7 mouse cellular contexts compared by ENCODE assay signal in genomic region chr17:45595736-45596390, GRCm38 (mm10). TPM values are rescaled to one million over a fixed set of nuclear protein-coding genes. Genes with fewer than 3 reads are reported as not detected.
DNase-seq lines count a peak whose midpoint lies in the region; ATAC-seq and TF ChIP-seq lines count a peak whose summit lies in the region.

No protein-coding gene starts in this region.

- peak overlapping the region; percentile 38 for H3K4me3 ChIP-seq in cortical plate, adult 2 months (ENCODE audit: insufficient read depth, low read length)
- H3K4me3 ChIP-seq in hindbrain, embryonic 16.5 days (ENCODE audit: low read length): peak overlapping the region; percentile 56
- H3K4me3 ChIP-seq in midbrain, embryonic 15.5 days: peak overlapping the region; percentile 45

- H3K4me2 ChIP-seq in hindbrain, embryonic 16.5 days (ENCODE audit: low read length): peak overlapping the region; percentile 81
- H3K4me2 ChIP-seq in midbrain, embryonic 15.5 days: peak overlapping the region; percentile 86

- peak; percentile 28 for ATAC-seq in hindbrain, embryonic 16.5 days
- ATAC-seq in midbrain, embryonic 15.5 days (replicated peaks): peak; percentile 15; the same call in 1 of the 2 replicates
- ATAC-seq in megakaryocyte-erythroid progenitor cell, adult 5-6 weeks (replicated peaks; ENCODE audit: low FRiP score, low TSS enrichment, poor library complexity, severe bottlenecking): no peak

- H3K36me3 ChIP-seq in hindbrain, embryonic 16.5 days (ENCODE audit: control insufficient read depth, insufficient read depth, low read length): no peaks in the 10 kb centered on the region
- H3K36me3 ChIP-seq in midbrain, embryonic 15.5 days (replicated peaks): no peaks in the 10 kb centered on the region

- H3K9me3 ChIP-seq in hindbrain, embryonic 16.5 days (ENCODE audit: control insufficient read depth, low read length): no peaks in the 10 kb centered on the region
- no peaks in the 10 kb centered on the region for H3K9me3 ChIP-seq in midbrain, embryonic 15.5 days

- TF ChIP-seq CTCF in cortical plate, adult 2 months (IDR thresholded peaks at IDR 0.05; ENCODE audit: extremely low read depth, insufficient read depth, low read length): no peak

- DNase-seq in retina, postnatal 1 day: peak; percentile 14
- no peak for DNase-seq in retina, embryonic 14.5 days (ENCODE audit: low spot score)
- DNase-seq in adrenal gland, adult 2 months: no peak

- peaks cover 6% of the 10 kb centered on the region for H3K27me3 ChIP-seq in hindbrain, embryonic 16.5 days (replicated peaks; ENCODE audit: control insufficient read depth, insufficient read depth, low read length)
- peaks cover 26% of the 10 kb centered on the region for H3K27me3 ChIP-seq in midbrain, embryonic 15.5 days (replicated peaks)

- H3K27ac ChIP-seq in cortical plate, adult 2 months (ENCODE audit: insufficient read depth, low read length): no peak overlapping the region
- peak overlapping the region; percentile 65 for H3K27ac ChIP-seq in hindbrain, embryonic 16.5 days (ENCODE audit: low read depth, low read length)
- no peak overlapping the region for H3K27ac ChIP-seq in midbrain, embryonic 15.5 days

- WGBS in hindbrain, embryonic 16.5 days: 5% methylated on average over 23 of the region's 23 CpGs
- 6% methylated on average over 23 of the region's 23 CpGs for WGBS in midbrain, embryonic 15.5 days

- peak overlapping the region; percentile 69 for H3K9ac ChIP-seq in hindbrain, embryonic 16.5 days (ENCODE audit: low read depth, low read length)
- peak overlapping the region; percentile 40 for H3K9ac ChIP-seq in midbrain, embryonic 15.5 days

- TF ChIP-seq POLR2A in cortical plate, adult 2 months (IDR thresholded peaks at IDR 0.05; ENCODE audit: extremely low read depth, insufficient read depth, low read length): no peak

- peaks cover 9% of the 10 kb centered on the region for H3K4me1 ChIP-seq in cortical plate, adult 2 months (ENCODE audit: control insufficient read depth, insufficient read depth, low read length)
- H3K4me1 ChIP-seq in hindbrain, embryonic 16.5 days (ENCODE audit: control insufficient read depth, insufficient read depth, low read depth, low read length): peaks cover 41% of the 10 kb centered on the region
- H3K4me1 ChIP-seq in midbrain, embryonic 15.5 days: peaks cover 51% of the 10 kb centered on the region

RNA-seq across cellular contexts. Expression of gene Slc29a1, which starts 3.5 kb away (rescaled TPM):
- 35.9 and 37.6 TPM in 2 replicates for polyA plus RNA-seq in cortical plate, adult 2 months (2012; rRNA removed)
- polyA plus RNA-seq in hindbrain, embryonic 16.5 days (2015; fragmentation: Nextera tagmentation; extraction: Ambion mirVana): 55.7 and 56.5 TPM in 2 replicates
- 30.7 and 33.0 TPM in 2 replicates for polyA plus RNA-seq in midbrain, embryonic 15.5 days (2015; fragmentation: Nextera tagmentation; extraction: Ambion mirVana)
- total RNA-seq in adrenal gland, adult 2 months (2021): 100 to 1,000 TPM; 104 to 197 TPM
- polyA plus RNA-seq in adrenal gland, adult 2 months (2012; rRNA removed): 288 and 410 TPM in 2 replicates
- 166 and 176 TPM in 2 replicates for total RNA-seq in megakaryocyte-erythroid progenitor cell, adult 5-6 weeks (2014; fragmentation: Nextera tagmentation)
- 89.2 and 171 TPM in 2 replicates for total RNA-seq in megakaryocyte-erythroid progenitor cell, adult 5-6 weeks (2017)

RNA-seq across cellular contexts. Expression of gene Mymx, which starts 6.0 kb away (rescaled TPM):
- polyA plus RNA-seq in cortical plate, adult 2 months (2012; rRNA removed): not detected in 2 replicates
- 1.2 TPM in 1 of 2 replicates, not detected in the other for polyA plus RNA-seq in hindbrain, embryonic 16.5 days (2015; fragmentation: Nextera tagmentation; extraction: Ambion mirVana)
- not detected in 2 replicates for polyA plus RNA-seq in midbrain, embryonic 15.5 days (2015; fragmentation: Nextera tagmentation; extraction: Ambion mirVana)
- not detected for total RNA-seq in adrenal gland, adult 2 months (2021)
- polyA plus RNA-seq in adrenal gland, adult 2 months (2012; rRNA removed): 0.18 and 0.55 TPM in 2 replicates
- not detected in 2 replicates for total RNA-seq in megakaryocyte-erythroid progenitor cell, adult 5-6 weeks (2014; fragmentation: Nextera tagmentation)
- total RNA-seq in megakaryocyte-erythroid progenitor cell, adult 5-6 weeks (2017): not detected in 2 replicates

RNA-seq across cellular contexts. Expression of gene Hsp90ab1, which starts 22.8 kb away (rescaled TPM):
- 980 and 997 TPM in 2 replicates for polyA plus RNA-seq in cortical plate, adult 2 months (2012; rRNA removed)
- 1,542 and 1,571 TPM in 2 replicates for polyA plus RNA-seq in hindbrain, embryonic 16.5 days (2015; fragmentation: Nextera tagmentation; extraction: Ambion mirVana)
- polyA plus RNA-seq in midbrain, embryonic 15.5 days (2015; fragmentation: Nextera tagmentation; extraction: Ambion mirVana): 1,488 and 1,537 TPM in 2 replicates
- 1,000 to 10,000 TPM; 1,973 to 2,851 TPM for total RNA-seq in adrenal gland, adult 2 months (2021)
- polyA plus RNA-seq in adrenal gland, adult 2 months (2012; rRNA removed): 197 and 291 TPM in 2 replicates
- 1,847 and 1,911 TPM in 2 replicates for total RNA-seq in megakaryocyte-erythroid progenitor cell, adult 5-6 weeks (2014; fragmentation: Nextera tagmentation)
- 2,660 and 3,319 TPM in 2 replicates for total RNA-seq in megakaryocyte-erythroid progenitor cell, adult 5-6 weeks (2017)

RNA-seq across cellular contexts. Expression of gene Slc35b2, which starts 32.2 kb away (rescaled TPM):
- polyA plus RNA-seq in cortical plate, adult 2 months (2012; rRNA removed): 52.4 and 52.6 TPM in 2 replicates
- 96.2 and 101 TPM in 2 replicates for polyA plus RNA-seq in hindbrain, embryonic 16.5 days (2015; fragmentation: Nextera tagmentation; extraction: Ambion mirVana)
- polyA plus RNA-seq in midbrain, embryonic 15.5 days (2015; fragmentation: Nextera tagmentation; extraction: Ambion mirVana): 85.5 and 93.4 TPM in 2 replicates
- 10 to 100 TPM; 43.6 to 59.7 TPM for total RNA-seq in adrenal gland, adult 2 months (2021)
- 167 and 198 TPM in 2 replicates for polyA plus RNA-seq in adrenal gland, adult 2 months (2012; rRNA removed)
- total RNA-seq in megakaryocyte-erythroid progenitor cell, adult 5-6 weeks (2014; fragmentation: Nextera tagmentation): 46.9 and 74.5 TPM in 2 replicates
- total RNA-seq in megakaryocyte-erythroid progenitor cell, adult 5-6 weeks (2017): 27.7 and 60.3 TPM in 2 replicates

RNA-seq across cellular contexts. Expression of gene Nfkbie, which starts 40.4 kb away (rescaled TPM):
- 2.1 and 2.3 TPM in 2 replicates for polyA plus RNA-seq in cortical plate, adult 2 months (2012; rRNA removed)
- polyA plus RNA-seq in hindbrain, embryonic 16.5 days (2015; fragmentation: Nextera tagmentation; extraction: Ambion mirVana): 6.1 and 6.8 TPM in 2 replicates
- polyA plus RNA-seq in midbrain, embryonic 15.5 days (2015; fragmentation: Nextera tagmentation; extraction: Ambion mirVana): 3.5 and 5.3 TPM in 2 replicates
- 1 to 10 TPM; 3.0 to 5.6 TPM for total RNA-seq in adrenal gland, adult 2 months (2021)
- 5.2 and 6.4 TPM in 2 replicates for polyA plus RNA-seq in adrenal gland, adult 2 months (2012; rRNA removed)
- total RNA-seq in megakaryocyte-erythroid progenitor cell, adult 5-6 weeks (2014; fragmentation: Nextera tagmentation): 4.2 and 6.0 TPM in 2 replicates
- 3.2 and 3.9 TPM in 2 replicates for total RNA-seq in megakaryocyte-erythroid progenitor cell, adult 5-6 weeks (2017)
